Mouse (Mus musculus) common myeloid progenitor, adult 5-6 weeks (primary cell): ENCODE data around the gene 1810009A15Rik. TPM values are rescaled to one million over a fixed set of nuclear protein-coding genes. Genes with fewer than 3 reads are reported as not detected.
"Not testable (repeated sequence)": the region's sequence is repeated elsewhere in the genome, so short reads cannot be mapped to it uniquely, and the experiment has no call there.

ENCODE experiments used
- ATAC-seq: replicated peaks from 2 replicates; pipeline ENCODE4 v1.8.0; 2016; ENCODE audit warnings: low read depth, mild to moderate bottlenecking, moderate TSS enrichment, inconsistent platforms; ENCODE audit not compliant: poor library complexity, severe bottlenecking
- total RNA-seq: library from RNA; stranded (forward); fragments of 200-1000, 187-1606 nt; gene quantifications from 2 replicates; pipeline ENCODE4 v1.2.3, GENCODE M21; 2017

1810009A15Rik gene
- total RNA-seq: 53.0 and 62.6 TPM in 2 replicates

DNA sequence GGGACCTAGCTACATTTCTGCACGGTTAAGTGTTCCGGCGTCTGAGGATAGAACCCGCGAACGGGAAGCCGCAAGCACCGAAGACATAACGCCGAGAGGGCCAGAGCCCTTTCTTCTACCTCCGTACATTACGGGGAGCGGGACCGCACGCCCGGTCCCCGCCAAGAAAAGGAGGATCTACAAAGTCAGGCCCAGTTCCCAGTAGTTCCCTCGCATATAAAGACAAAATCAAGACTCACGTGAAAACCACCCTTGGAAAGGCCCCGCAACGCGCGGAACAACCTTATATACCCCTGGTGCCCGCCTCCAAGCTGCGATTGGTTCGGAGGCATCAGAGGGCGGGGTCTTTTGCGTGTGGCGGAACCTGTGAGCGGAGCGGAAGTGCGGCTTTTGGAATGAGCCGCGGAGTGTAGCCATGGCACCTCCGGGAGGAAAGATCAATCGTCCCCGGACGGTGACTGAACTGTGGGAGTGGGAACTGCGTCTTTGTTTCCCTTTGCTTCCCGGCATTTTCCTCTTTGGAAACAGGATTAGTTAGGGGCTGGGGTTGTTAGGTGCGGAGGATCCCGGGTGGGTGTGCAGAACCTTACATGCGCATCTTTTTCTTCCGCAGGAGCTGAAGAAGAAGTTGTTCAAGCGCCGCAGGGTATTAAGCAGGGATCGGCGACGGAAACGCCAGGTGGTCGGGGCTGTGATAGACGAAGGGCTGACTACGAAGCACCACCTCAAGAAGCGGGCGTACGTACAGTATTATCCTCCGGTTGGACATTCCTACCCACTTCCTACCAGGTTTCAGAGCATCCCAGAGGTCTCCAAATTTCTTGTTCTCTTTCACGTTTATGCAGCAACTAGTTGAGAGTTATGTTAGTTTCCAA is at the start of gene 1810009A15Rik, which contains the start of gene Gm49416:
Gene 1810009A15Rik (plus strand): TSS at position 343 of the 875 bp plus-strand sequence.
Gene Gm49416 (plus strand): TSS at position 416 of the 875 bp plus-strand sequence.
- peak; percentile 89 for ATAC-seq

- ATAC-seq: no peak
Observed at GRCm38 (mm10) chr19:8839103-8839907, 49.3 kb upstream of the 1810009A15Rik start, which contains the start of gene Gng3. Gene Gng3 (minus strand): TSS chr19:8839194.

GRCm38 (mm10) chr19:8839908-8840791 is 48.5 kb upstream of the 1810009A15Rik start:
- peak; percentile 66 for ATAC-seq

DNA sequence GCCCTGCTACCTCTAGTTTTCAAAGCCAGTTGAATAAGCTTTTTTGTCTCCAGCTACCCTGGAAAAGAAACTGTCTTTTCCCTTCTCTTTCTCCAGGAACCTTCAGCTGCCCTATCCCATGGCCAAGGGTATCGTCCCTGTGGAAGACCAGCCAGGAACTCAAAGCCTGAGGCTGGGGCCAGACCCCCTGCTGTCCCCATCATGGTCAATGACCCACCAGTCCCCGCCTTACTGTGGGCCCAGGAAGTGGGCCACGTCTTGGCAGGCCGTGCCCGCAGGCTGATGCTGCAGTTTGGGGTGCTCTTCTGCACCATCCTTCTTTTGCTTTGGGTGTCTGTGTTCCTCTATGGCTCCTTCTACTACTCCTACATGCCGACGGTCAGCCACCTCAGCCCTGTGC is 47.6 kb upstream of the 1810009A15Rik start:
- no peak for ATAC-seq

- ATAC-seq: no peak
Observed at GRCm38 (mm10) chr19:8842961-8843360, 45.7 kb upstream of the 1810009A15Rik start.

DNA sequence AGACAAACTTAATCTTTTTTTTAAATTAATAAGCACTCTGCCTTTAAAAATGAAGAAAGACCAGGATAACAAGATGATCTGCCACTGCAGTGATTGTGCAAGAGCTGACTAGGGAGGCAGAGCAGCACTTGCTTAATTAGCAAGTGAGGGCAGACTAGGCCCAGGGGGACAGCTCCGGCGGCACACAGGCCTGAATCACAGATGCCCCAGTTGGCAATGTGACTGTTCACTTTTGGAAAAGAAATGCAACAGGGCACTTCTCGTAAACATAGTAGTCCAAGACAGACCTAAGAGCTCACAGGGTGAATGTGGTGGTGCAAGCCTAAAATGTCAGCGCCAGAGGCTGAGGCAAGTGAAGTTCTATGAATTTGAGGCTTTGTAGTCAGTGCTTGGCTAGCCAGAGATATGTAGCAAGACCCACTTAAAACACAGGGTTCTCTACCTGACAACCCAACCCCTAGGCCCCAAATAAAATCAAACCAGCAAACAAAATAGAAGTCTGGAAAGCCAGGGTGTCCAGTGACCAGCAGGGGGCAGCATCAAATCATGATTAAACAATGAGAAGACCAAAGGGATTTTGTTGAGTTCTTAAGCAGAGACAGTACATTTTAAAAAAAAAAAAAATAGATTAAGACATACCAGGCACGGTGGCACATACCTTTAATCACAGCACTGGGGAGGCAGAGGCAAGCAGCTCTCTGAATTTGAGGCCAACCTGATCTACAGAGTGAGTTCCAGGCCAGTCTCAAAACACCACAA is 44.1 kb upstream of the 1810009A15Rik start:
- ATAC-seq: peak; percentile 45; the same call in 1 of the 2 replicates

DNA sequence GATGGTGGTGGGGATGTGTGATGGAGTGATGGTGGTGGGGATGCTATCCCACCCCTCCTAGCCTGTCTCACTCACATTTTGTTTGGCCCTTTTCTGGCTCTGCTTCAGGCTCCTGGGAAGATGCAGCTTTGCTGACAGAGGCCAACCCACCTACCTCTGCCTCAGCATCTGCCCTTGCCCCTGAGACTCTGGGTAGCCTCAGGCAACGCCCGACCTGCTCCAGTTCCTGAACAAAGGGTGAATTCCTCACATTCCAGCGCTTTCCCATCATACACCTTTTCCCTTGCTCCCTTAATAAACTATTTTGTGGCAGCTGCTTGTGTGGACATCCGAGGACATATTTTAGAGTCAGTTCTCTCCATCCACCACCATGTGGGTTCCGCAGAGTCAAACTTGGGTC is 40.3 kb upstream of the 1810009A15Rik start:
- no peak for ATAC-seq

DNA sequence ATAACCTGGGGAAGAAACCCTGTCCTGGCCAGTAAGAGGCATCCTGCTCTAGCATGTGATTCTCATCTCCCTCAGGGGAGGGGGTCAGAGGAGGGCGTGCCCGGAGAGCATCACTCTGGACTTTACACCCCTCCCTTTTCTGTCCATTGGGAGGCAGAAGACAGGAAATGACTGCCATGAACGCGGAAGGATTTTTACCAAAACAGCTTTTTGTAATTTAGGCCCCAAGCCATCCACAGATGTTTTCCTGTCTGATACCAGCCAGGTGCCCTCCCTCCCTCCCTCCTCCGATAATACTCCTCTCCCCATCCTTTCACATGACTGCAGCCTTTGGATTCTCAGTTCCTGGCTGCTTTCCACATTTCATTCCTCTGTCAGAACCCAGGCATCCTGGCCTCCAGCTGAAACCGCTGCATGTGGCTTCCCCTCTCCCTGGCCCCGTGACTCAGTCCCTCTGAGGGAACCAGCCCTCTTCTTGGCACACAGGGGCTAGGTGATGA is 38.2 kb upstream of the 1810009A15Rik start, which contains the start of gene Lrrn4cl:
Gene Lrrn4cl (plus strand): TSS at position 367 of the 500 bp plus-strand sequence.
- ATAC-seq: no peak

DNA sequence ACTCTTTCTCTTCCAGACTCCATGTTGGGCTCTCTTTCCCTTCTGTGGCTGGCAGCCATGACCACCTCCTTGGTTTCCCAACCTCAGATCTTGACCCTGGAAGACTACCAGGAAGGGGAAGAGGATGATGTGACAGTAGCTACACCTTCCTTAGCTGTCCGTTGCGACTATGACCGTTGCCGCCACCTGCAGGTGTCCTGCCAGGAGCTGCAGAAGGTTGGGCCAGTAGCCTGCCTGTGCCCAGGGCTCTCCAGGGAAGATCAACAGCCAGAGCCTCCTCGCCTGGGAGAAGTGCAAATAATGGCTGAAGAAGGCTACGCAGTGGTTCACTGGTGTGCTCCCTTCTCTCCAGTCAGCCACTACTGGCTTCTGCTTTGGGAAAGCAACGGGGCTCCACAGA is 37.0 kb upstream of the 1810009A15Rik start:
- no peak for ATAC-seq

DNA sequence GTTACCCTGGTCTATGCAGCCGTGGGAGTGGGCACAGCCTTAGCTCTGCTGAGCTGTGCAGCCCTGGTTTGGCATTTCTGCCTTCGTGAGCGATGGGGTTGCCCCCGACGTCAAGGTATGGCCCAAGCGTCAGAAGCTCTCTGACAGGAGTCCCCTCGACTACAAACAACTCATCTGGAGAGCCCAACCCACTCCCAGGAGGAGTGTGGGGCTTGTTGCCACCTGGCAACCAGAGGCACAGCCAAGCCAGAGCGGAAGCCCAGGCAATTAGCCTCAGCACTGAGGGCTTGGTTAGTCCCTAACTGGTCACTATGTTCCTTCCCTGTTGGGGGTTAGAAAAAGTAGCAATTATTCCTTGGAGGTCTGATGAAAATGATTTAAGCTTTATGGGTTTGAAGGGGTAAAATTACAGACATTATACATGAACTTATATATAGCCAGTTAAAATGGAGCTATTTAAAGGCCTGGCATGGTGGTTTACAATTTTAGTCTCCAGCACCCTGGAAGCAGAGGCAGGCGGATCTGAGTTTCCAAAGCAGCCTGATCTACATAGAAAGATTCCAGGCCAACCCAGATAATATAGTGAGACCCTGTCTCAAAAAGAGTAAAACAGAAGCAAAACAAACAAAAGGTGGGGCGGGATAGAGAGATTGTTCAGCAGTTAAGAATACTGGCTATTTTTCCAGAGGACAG is 36.3 kb upstream of the 1810009A15Rik start:
- ATAC-seq: no peak

GRCm38 (mm10) chr19:8853117-8853516 is 35.5 kb upstream of the 1810009A15Rik start:
- no peak for ATAC-seq

DNA sequence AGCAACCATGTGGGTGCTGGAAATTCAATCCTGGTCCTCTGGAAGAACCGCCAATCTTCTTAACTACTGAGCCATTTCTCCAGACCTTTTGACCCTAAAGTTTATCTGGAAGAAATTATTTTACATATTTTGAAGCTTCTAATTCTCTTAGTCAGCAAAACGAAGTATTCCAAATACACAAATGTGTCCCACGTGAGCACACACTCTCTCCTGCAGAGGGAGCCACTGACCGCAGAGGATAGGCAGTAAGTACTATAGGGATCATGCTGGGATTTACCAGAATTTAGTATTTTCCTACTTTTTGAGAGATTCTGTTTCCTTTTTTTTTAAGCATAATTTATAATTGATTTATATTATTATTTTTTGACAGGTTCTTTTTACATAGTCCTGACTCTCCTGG is 31.0 kb upstream of the 1810009A15Rik start:
- peak; percentile 84 for ATAC-seq

DNA sequence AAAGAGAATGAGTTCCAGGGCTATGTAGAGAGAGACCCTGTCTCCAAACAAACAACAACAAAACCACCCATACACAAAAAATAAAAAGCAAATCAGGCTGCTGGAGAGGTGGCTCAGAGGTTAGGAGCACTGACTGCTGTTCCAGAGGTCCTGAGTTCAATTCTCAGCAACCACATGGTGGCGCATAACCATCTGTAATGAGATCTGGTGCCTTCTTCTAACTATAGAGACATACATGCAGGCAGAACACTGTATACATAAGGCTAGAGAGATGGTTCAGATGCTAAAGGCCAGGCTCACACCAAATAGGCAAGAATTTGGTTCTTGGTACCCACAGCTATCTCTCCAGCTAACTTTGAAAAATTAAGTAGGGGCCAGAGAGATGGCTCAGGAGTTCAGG is 29.6 kb upstream of the 1810009A15Rik start:
- ATAC-seq: no peak

GRCm38 (mm10) chr19:8864265-8864664 is 24.4 kb upstream of the 1810009A15Rik start:
- no peak for ATAC-seq

DNA sequence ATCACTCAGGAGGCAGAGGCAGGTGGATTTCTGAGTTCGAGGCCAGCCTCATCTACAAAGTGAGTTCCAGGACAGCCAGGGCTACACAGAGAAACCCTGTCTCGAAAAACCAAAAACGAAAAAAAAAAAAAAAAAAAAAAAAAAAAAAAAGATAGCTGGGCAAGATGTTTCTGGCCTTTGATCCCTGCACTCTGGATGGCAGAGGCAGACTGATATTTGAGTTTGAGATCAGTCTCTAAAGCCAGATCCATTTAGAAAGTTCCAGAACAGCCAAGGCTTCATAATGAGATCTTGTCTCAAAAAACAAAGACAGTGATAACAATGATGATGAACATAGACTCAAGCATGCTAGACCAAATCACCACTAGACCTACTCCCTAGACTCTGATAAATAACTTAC is 18.3 kb upstream of the 1810009A15Rik start:
- not testable (repeated sequence) for ATAC-seq

DNA sequence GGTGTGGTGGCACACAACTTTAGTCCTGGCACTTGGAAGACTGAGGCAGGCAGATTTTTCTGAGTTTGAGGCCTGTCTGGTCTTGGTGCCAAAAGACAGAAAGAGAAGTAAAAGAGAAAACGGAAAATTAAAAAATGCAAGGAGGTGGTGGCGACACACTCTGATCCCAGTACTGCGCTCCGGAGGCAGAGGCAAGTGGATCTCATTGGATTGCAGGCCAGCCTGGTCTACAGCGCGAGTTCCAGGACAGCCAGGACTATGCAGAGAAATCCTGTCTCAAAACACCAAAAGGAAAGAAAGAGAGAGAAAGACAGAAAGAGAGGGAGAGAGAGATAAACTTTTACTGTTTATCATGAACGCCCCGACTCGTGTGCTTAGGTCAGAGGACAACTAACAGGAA is 17.8 kb upstream of the 1810009A15Rik start:
- ATAC-seq: 0 out of 2 replicates have a peak, but pooled peaks have one; percentile 21

GRCm38 (mm10) chr19:8871267-8872186 is 17.1 kb upstream of the 1810009A15Rik start, which contains the start of gene Ubxn1:
Gene Ubxn1 (plus strand): TSS chr19:8871496.
- peak; percentile 99 for ATAC-seq
